Mouse (Mus musculus): ENCODE measurements around the gene Rgl1. TPM values are rescaled to one million over a fixed set of nuclear protein-coding genes. Genes with fewer than 3 reads are reported as not detected.
A peak's percentile ranks its signal among the peaks of the same experiment; 100 is the strongest.

Gene Rgl1
- total RNA-seq, 2 experiments from 2014 or later = 10.8 to 10.9 TPM

GRCm38 (mm10) chr1:152594690-152595089, 171.5 kb downstream of the Rgl1 start:
- DNase-seq = no peak
- intact Hi-C loops (cut with DNase I) = no loop called here

GRCm38 (mm10) chr1:152593831-152594549, 172.2 kb downstream of the Rgl1 start:
- intact Hi-C loops (cut with DNase I) = no loop called here
- no peak for DNase-seq

- no peak for DNase-seq
- intact Hi-C loops (cut with DNase I) = no loop called here
Observed at GRCm38 (mm10) chr1:152593382-152593781, 172.8 kb downstream of the Rgl1 start.

- intact Hi-C loops (cut with DNase I) = no loop called here
- DNase-seq = no peak
Observed at GRCm38 (mm10) chr1:152592609-152593008, 173.5 kb downstream of the Rgl1 start.

GRCm38 (mm10) chr1:152591746-152592498, 174.2 kb downstream of the Rgl1 start:
- intact Hi-C loops (cut with DNase I) = no loop called here
- no peak for DNase-seq

- no peak for DNase-seq
- intact Hi-C loops (cut with DNase I) = no loop called here
Observed at GRCm38 (mm10) chr1:152590321-152590720, 175.8 kb downstream of the Rgl1 start.

- DNase-seq = peak; percentile 77 to 87
- intact Hi-C loops (cut with DNase I) = no loop called here
Observed at GRCm38 (mm10) chr1:152589331-152589935, 176.7 kb downstream of the Rgl1 start.

GRCm38 (mm10) chr1:152587431-152587830, 178.7 kb downstream of the Rgl1 start:
- DNase-seq = no peak
- intact Hi-C loops (cut with DNase I) = no loop called here

- DNase-seq = no peak
- intact Hi-C loops (cut with DNase I) = no loop called here
Observed at GRCm38 (mm10) chr1:152585385-152585984, 180.7 kb downstream of the Rgl1 start.

GRCm38 (mm10) chr1:152584933-152585332, 181.2 kb downstream of the Rgl1 start:
- DNase-seq = no peak
- intact Hi-C loops (cut with DNase I) = no loop called here

- intact Hi-C loops (cut with DNase I) = no loop called here
Observed at GRCm38 (mm10) chr1:152581127-152581905, 184.8 kb downstream of the Rgl1 start.

GRCm38 (mm10) chr1:152578944-152579343, 187.2 kb downstream of the Rgl1 start:
- intact Hi-C loops (cut with DNase I) = no loop called here
- no peak for DNase-seq

More at GRCm38 (mm10) chr1:152581127-152581905, 184.8 kb downstream of the Rgl1 start:
- no peak for DNase-seq

- intact Hi-C loops (cut with DNase I) = no loop called here
- no peak for DNase-seq
Observed at GRCm38 (mm10) chr1:152578108-152578721, 187.9 kb downstream of the Rgl1 start.

GRCm38 (mm10) chr1:152576614-152577144, 189.5 kb downstream of the Rgl1 start:
- DNase-seq = no peak
- intact Hi-C loops (cut with DNase I) = no loop called here

GRCm38 (mm10) chr1:152575096-152575495, 191.1 kb downstream of the Rgl1 start:
- intact Hi-C loops (cut with DNase I) = no loop called here

GRCm38 (mm10) chr1:152573470-152574059, 192.6 kb downstream of the Rgl1 start:
- no peak for DNase-seq
- intact Hi-C loops (cut with DNase I) = no loop called here

More at GRCm38 (mm10) chr1:152575096-152575495, 191.1 kb downstream of the Rgl1 start:
- DNase-seq = no peak

GRCm38 (mm10) chr1:152572755-152573469, 193.2 kb downstream of the Rgl1 start:
- intact Hi-C loops (cut with DNase I) = no loop called here
- DNase-seq = no peak

GRCm38 (mm10) chr1:152571340-152571739, 194.8 kb downstream of the Rgl1 start:
- intact Hi-C loops (cut with DNase I) = no loop called here
- DNase-seq = no peak
